ENCODE assay signal across 17 mouse cellular contexts in the genomic region with DNA sequence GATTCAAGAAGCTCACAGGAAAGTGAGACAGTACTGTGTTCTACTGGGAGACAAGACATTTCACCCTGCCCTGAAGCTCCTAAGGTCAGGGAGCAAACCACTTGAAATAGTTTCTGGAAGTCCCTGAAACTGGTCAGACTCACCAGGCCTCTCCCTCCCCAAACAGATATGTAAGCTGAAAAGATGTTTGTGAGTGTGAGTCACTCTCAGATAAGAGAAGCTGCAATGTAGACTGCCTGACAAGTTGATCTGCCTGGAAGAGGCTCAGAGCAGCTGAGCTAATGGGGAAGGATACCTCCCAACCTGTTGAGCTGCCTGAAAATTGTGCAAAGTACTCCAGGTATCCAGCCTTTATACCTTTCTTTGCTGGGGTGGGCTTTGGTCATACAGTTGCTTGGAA.
"Had no signal": no experiment of that assay in that cellular context is flagged by ENCODE, and none has a peak within 500 bp of the region (broad histone marks: within the 10 kb centered on the region; RNA-seq: fewer than 3 reads in every experiment).

No protein-coding gene starts in this region.

- H3K27me3 ChIP-seq: kidney, embryonic 15.5 days; limb, embryonic 12.5 days; liver, embryonic 13.5 days; lung, embryonic 15.5 days; neural tube, embryonic 15.5 days had no signal

- H3K4me1 ChIP-seq: limb, embryonic 12.5 days; liver, embryonic 13.5 days; lung, embryonic 15.5 days; midbrain, embryonic 10.5 days; neural tube, embryonic 15.5 days had no signal

- DNase-seq: kidney, adult 2 months; kidney, postnatal 14 days; liver; liver, embryonic 13.5 days; liver, postnatal 0 days; lung, postnatal 36 days; midbrain, embryonic 14.5 days; right cerebral cortex, adult 18-20 months; right cerebral cortex, postnatal 25 days; thymus, adult 18-20 months; thymus, postnatal 36 days had no signal

- H3K4me3 ChIP-seq: kidney, embryonic 15.5 days; limb, embryonic 12.5 days; liver, embryonic 13.5 days; lung, embryonic 15.5 days; midbrain, embryonic 10.5 days; myocyte; neural tube, embryonic 15.5 days had no signal

- H3K9me3 ChIP-seq: kidney, embryonic 15.5 days; limb, embryonic 12.5 days; lung, embryonic 15.5 days; midbrain, embryonic 10.5 days; neural tube, embryonic 15.5 days had no signal

- H3K36me3 ChIP-seq: kidney, embryonic 15.5 days; limb, embryonic 12.5 days; liver, embryonic 13.5 days; lung, embryonic 15.5 days; midbrain, embryonic 10.5 days; neural tube, embryonic 15.5 days had no signal

- H3K4me2 ChIP-seq: kidney, embryonic 15.5 days; limb, embryonic 12.5 days; liver, embryonic 13.5 days; lung, embryonic 15.5 days; neural tube, embryonic 15.5 days had no signal

- ATAC-seq: liver, postnatal 0 days had no signal

- H3K9ac ChIP-seq: kidney, embryonic 15.5 days; limb, embryonic 12.5 days; liver, embryonic 13.5 days; liver, postnatal 0 days; lung, embryonic 15.5 days; neural tube, embryonic 15.5 days had no signal

- H3K27ac ChIP-seq: kidney, embryonic 15.5 days; limb, embryonic 12.5 days; liver, embryonic 13.5 days; lung, embryonic 15.5 days; midbrain, embryonic 10.5 days; neural tube, embryonic 15.5 days had no signal
